Mouse (Mus musculus) layer of hippocampus, adult 2 months (tissue): ENCODE measurements around the gene Gabarapl1. TPM values are rescaled to one million over a fixed set of nuclear protein-coding genes. Genes with fewer than 3 reads are reported as not detected.

Experiments used
- DNase-seq, 2 experiments: peaks; one replicate each; pipeline ENCODE4 v3.0.0; 2022; ENCODE audit warnings: low spot score in 2 of 2
- H3K27ac ChIP-seq: fragments of 200-600 bp; 2 replicates; pipeline ENCODE4 v1.8.1; 2022
- H3K4me3 ChIP-seq: fragments of 200-600 bp; 2 replicates; pipeline ENCODE4 v1.8.1; 2022; ENCODE audit warnings: mild to moderate bottlenecking
- CTCF ChIP-seq: fragments of 200-600 bp; conservative IDR thresholded peaks from 2 replicates; pipeline ENCODE4 v1.8.1; 2022; ENCODE audit warnings: antibody characterized with exemption, mild to moderate bottlenecking, moderate library complexity
- total RNA-seq, 2 experiments: library from RNA; stranded (reverse); gene quantifications; 2 replicates each; pipeline ENCODE4 v1.2.3; 2021

Gabarapl1 gene
- total RNA-seq, 2 experiments from 2014 or later: 675 to 689 TPM

GRCm38 (mm10) chr6:129516388-129516787 lies 16.6 kb upstream of the Gabarapl1 start:
- TF ChIP-seq CTCF: no peak
- Histone ChIP-seq H3K4me3 (no peak overlapping the region), H3K27ac (no peak overlapping the region)
- no peak for DNase-seq

- Histone ChIP-seq H3K4me3 (no peak overlapping the region), H3K27ac (no peak overlapping the region)
- peak in 1 of 2 experiments; percentile 70 for DNase-seq
- TF ChIP-seq CTCF: peak; percentile 79
Measured at GRCm38 (mm10) chr6:129517752-129518408, 15.1 kb upstream of the Gabarapl1 start.

- Histone ChIP-seq H3K27ac (no peak overlapping the region), H3K4me3 (no peak overlapping the region)
- TF ChIP-seq CTCF: no peak
- no peak for DNase-seq
Measured at GRCm38 (mm10) chr6:129526069-129526468, 6.9 kb upstream of the Gabarapl1 start.

- no peak overlapping the region for H3K27ac ChIP-seq
- DNase-seq: no peak
- TF ChIP-seq CTCF: no peak
- H3K4me3 ChIP-seq: no peak overlapping the region
Measured at GRCm38 (mm10) chr6:129527416-129527815, 5.5 kb upstream of the Gabarapl1 start.

DNA sequence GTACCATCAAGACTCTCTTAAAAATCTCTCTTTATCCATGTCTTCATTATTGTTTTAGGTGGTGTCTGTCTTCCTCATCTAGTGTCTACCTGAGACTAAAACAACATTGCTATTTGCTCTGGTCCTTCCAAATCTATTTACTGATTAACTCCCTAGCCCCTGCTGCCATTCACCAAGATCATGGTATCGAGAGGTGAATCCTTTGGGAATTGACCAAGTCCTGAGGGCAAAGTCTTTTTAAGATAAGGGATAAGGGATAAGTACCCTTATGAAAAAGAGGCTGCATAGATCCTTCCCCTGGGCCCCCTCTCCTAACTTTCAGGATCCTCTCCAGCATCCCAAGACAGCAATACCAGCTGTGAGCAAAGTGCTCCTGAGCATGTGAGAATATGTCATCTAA lies 3.4 kb upstream of the Gabarapl1 start:
- DNase-seq: no peak
- H3K27ac ChIP-seq: no peak overlapping the region
- no peak overlapping the region for H3K4me3 ChIP-seq
- no peak for TF ChIP-seq CTCF

DNA sequence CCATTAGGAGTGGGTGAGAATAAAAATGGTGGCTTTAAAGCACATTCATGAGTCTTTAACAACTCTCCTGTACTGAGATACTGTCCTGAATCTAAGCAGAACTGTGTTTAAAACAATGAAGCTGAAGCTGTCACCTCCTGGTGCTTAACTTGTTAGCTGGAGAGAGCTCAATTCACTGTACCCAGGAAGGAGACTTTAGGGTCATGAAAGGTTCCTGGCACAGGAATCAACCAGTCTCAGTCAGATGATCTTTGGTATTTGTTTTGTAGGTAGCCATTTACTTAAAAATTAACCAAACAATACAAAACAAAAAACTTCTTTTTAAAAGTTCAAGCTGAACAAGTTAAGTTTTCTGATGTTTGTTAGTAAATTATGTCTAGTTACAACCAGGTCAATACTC lies 2.7 kb upstream of the Gabarapl1 start:
- no peak overlapping the region for H3K27ac ChIP-seq
- TF ChIP-seq CTCF: no peak
- no peak overlapping the region for H3K4me3 ChIP-seq
- DNase-seq: no peak

GRCm38 (mm10) chr6:129532556-129532941 lies 411 bp upstream of the Gabarapl1 start:
- TF ChIP-seq CTCF: peak; percentile 51
- peak overlapping the region; percentile 87 for H3K4me3 ChIP-seq
- peak overlapping the region; percentile 99 for H3K27ac ChIP-seq
- no peak for DNase-seq

DNA sequence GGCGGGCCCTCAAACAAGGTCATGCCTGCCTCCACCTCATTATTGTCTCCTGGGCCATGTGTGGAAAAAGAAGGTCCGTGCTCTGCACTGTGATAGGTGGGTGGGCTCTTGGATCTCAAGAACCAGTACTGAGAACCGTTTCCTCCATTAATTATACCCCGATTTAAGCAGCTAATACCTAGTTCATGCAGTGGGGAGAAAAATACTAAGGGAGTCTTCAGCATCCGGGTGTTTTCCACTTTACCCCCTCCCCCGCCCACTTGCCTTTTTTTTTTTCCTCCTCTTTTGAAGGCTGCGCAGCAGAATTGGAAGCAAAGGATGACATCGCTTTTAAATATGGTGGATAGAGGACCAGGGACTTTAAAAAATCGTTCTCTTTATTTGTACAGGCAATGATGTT lies 1.1 kb downstream of the Gabarapl1 start:
- H3K4me3 ChIP-seq: peak overlapping the region; percentile 87
- no peak for DNase-seq
- peak overlapping the region; percentile 99 for H3K27ac ChIP-seq
- TF ChIP-seq CTCF: no peak

- Histone ChIP-seq H3K4me3 (peak overlapping the region; percentile 87), H3K27ac (peak overlapping the region; percentile 99)
- DNase-seq: no peak
- TF ChIP-seq CTCF: no peak
Measured at GRCm38 (mm10) chr6:129534627-129535190, 1.7 kb downstream of the Gabarapl1 start.

DNA sequence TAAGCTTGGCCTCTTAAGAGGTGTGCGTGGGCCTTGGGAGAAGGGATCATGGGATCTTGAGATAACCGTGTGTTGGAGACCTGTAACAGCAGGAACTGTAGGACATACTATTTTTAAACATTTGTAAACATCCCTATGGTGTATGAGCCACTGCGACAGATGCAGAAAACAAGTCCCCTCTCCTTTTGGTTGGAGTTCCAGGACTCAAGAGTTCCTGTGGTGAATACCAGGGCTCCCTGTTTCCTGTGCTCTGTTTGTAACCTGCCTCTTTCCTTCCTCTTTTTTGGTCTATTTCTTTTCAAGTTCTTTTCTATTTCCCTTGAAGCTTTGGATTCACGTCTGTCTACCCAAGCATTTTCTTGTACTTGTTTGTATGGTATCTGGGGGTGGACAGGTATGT lies 2.8 kb downstream of the Gabarapl1 start:
- peak overlapping the region; percentile 99 for H3K27ac ChIP-seq
- TF ChIP-seq CTCF: no peak
- H3K4me3 ChIP-seq: peak overlapping the region; percentile 87
- DNase-seq: no peak

DNA sequence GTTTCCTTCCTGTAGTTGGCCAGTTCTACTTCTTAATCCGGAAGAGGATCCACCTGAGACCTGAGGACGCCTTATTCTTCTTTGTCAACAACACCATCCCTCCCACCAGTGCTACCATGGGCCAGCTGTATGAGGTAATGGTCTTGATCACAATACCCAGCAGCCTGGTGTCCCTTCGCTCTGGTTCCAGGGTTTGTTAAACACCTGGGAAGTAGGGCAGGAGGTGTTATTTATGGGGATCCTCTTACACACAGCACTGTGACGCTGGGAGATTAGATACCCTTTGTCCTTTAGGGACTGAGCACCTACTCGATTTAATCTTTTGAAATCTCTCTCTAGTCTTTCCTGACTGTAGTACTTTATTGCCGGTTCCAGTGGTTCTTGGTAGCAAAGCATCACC lies 5.6 kb downstream of the Gabarapl1 start:
- TF ChIP-seq CTCF: no peak
- no peak for DNase-seq

GRCm38 (mm10) chr6:129541931-129542330 lies 9.0 kb downstream of the Gabarapl1 start:
- no peak for DNase-seq
- no peak overlapping the region for H3K4me3 ChIP-seq
- no peak overlapping the region for H3K27ac ChIP-seq
- TF ChIP-seq CTCF: no peak

More for the DNA sequence above, 5.6 kb downstream of the Gabarapl1 start:
- no peak overlapping the region for H3K27ac ChIP-seq
- no peak overlapping the region for H3K4me3 ChIP-seq

GRCm38 (mm10) chr6:129542540-129542939 lies 9.6 kb downstream of the Gabarapl1 start:
- TF ChIP-seq CTCF: no peak
- Histone ChIP-seq H3K27ac (peak overlapping the region; percentile 20; the same call in 1 of the 2 replicates), H3K4me3 (no peak overlapping the region)
- no peak for DNase-seq
